Mouse (Mus musculus): ENCODE results near the gene Vmn2r86. TPM values are rescaled to one million over a fixed set of nuclear protein-coding genes. Genes with fewer than 3 reads are reported as not detected.

The Vmn2r86 gene
- polyA plus RNA-seq (2012; rRNA removed): not detected in 2 replicates

DNA sequence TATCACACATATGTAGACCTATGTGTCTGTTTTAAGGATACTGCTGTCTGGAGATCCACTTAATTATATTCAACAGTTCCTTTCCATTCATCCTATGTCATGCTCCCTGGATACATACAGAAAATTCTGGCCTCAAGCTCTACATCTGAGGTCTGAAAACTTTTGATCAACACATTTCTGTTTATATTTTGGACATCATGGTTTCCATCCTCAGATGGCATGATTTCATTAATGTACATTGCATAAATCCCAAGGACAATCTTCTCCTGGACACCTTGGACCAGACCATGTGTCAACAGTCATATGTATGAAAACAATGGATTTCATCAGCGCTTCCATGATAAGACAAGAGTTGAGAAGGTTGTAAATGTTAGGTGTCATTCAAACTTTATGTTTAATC lies at the start of gene Vmn2r86:
Vmn2r86 (minus strand) TSS at position 101 of the 400 bp plus-strand sequence.

GRCm38 (mm10) chr10:130497296-130497695 lies 41.4 kb upstream of the Vmn2r86 start, which contains the start of gene Vmn2r87:
TSS of gene Vmn2r87 (minus strand) at chr10:130497396.

GRCm38 (mm10) chr10:130429603-130430002 lies 26.2 kb downstream of the Vmn2r86 start, which contains the start of gene Vmn2r85:
TSS of gene Vmn2r85 (minus strand) at chr10:130429703.

GRCm38 (mm10) chr10:130394232-130394631 lies 61.6 kb downstream of the Vmn2r86 start, which contains the start of gene Vmn2r84:
TSS of gene Vmn2r84 (minus strand) at chr10:130394332.

Other genes starting within 250 kb of the Vmn2r86 start
- not detected in 2 replicates for gene Olfr827, start 241.6 kb downstream of the Vmn2r86 start, polyA plus RNA-seq (2012; rRNA removed)
- gene Neurod4, start 175.8 kb downstream of the Vmn2r86 start, polyA plus RNA-seq (2012; rRNA removed): not detected in 2 replicates
- 0.08 TPM in 1 of 2 replicates, not detected in the other for gene Tespa1, start 133.2 kb downstream of the Vmn2r86 start, polyA plus RNA-seq (2012; rRNA removed)
- gene Vmn2r84, start 61.7 kb downstream of the Vmn2r86 start, polyA plus RNA-seq (2012; rRNA removed): not detected in 2 replicates
- gene Vmn2r85, start 26.3 kb downstream of the Vmn2r86 start, polyA plus RNA-seq (2012; rRNA removed): not detected in 2 replicates
- gene Vmn2r87, start 41.3 kb upstream of the Vmn2r86 start, polyA plus RNA-seq (2012; rRNA removed): not detected in 2 replicates

Data from stomach, adult 2 months (tissue).